10 mouse cellular contexts compared by ENCODE assay signal in genomic region chr17:28163666-28164065, GRCm38 (mm10). TPM values are rescaled to one million over a fixed set of nuclear protein-coding genes. Genes with fewer than 3 reads are reported as not detected.
A peak's percentile ranks its signal among the peaks of the same experiment; 100 is the strongest.
DNase-seq lines count a peak whose midpoint lies in the region; ATAC-seq and TF ChIP-seq lines count a peak whose summit lies in the region.
"Had no signal": no experiment of that assay in that cellular context is flagged by ENCODE, and none has a peak within 500 bp of the region (broad histone marks: within the 10 kb centered on the region; RNA-seq: fewer than 3 reads in every experiment).

No protein-coding gene starts in this region.

- H3K9me3 ChIP-seq in heart, embryonic 12.5 days (replicated peaks): no peaks in the 10 kb centered on the region
- H3K9me3 ChIP-seq in limb, embryonic 11.5 days (ENCODE audit: control insufficient read depth, low read length): no peaks in the 10 kb centered on the region
- H3K9me3 ChIP-seq in stomach, embryonic 15.5 days: no peaks in the 10 kb centered on the region
- H3K9me3 ChIP-seq: megakaryocyte, embryonic 14.5 days had no signal

- H3K27me3 ChIP-seq in heart, embryonic 12.5 days (replicated peaks): peaks cover 78% of the 10 kb centered on the region
- no peaks in the 10 kb centered on the region for H3K27me3 ChIP-seq in kidney, adult 2 months (replicated peaks; ENCODE audit: control insufficient read depth, insufficient read depth, low read length)
- no peaks in the 10 kb centered on the region for H3K27me3 ChIP-seq in limb, embryonic 11.5 days (ENCODE audit: control insufficient read depth, insufficient read depth, low read length)
- H3K27me3 ChIP-seq in stomach, embryonic 15.5 days (replicated peaks): 0 out of 2 replicates have a peak, but pooled peaks cover 4% of the 10 kb centered on the region
- H3K27me3 ChIP-seq: Patski had no signal

- H3K36me3 ChIP-seq in heart, embryonic 12.5 days: no peaks in the 10 kb centered on the region
- no peaks in the 10 kb centered on the region for H3K36me3 ChIP-seq in kidney, adult 2 months (ENCODE audit: control insufficient read depth, insufficient read depth, low read length)
- peaks cover 2% of the 10 kb centered on the region; the same call in 1 of the 2 replicates for H3K36me3 ChIP-seq in limb, embryonic 11.5 days (ENCODE audit: control insufficient read depth, insufficient read depth, low read length)
- no peaks in the 10 kb centered on the region for H3K36me3 ChIP-seq in stomach, embryonic 15.5 days

- H3K4me2 ChIP-seq in heart, embryonic 12.5 days: no peak overlapping the region
- H3K4me2 ChIP-seq in limb, embryonic 11.5 days (ENCODE audit: low read depth, severe bottlenecking): no peak overlapping the region
- H3K4me2 ChIP-seq in stomach, embryonic 15.5 days: no peak overlapping the region

- H3K4me1 ChIP-seq in heart, embryonic 12.5 days (replicated peaks): peaks cover 24% of the 10 kb centered on the region
- H3K4me1 ChIP-seq in kidney, adult 2 months (ENCODE audit: control insufficient read depth, insufficient read depth, low read length): no peaks in the 10 kb centered on the region
- H3K4me1 ChIP-seq in limb, embryonic 11.5 days (ENCODE audit: control insufficient read depth, insufficient read depth, low read length): peaks cover 33% of the 10 kb centered on the region
- H3K4me1 ChIP-seq in stomach, embryonic 15.5 days: no peaks in the 10 kb centered on the region

- no peak overlapping the region for H3K4me3 ChIP-seq in heart, embryonic 12.5 days
- H3K4me3 ChIP-seq in kidney, adult 2 months (ENCODE audit: insufficient read depth, low read depth, low read length): no peak overlapping the region
- H3K4me3 ChIP-seq in limb, embryonic 11.5 days (ENCODE audit: low read depth, low read length): no peak overlapping the region
- no peak overlapping the region for H3K4me3 ChIP-seq in stomach, embryonic 15.5 days (replicated peaks)
- H3K4me3 ChIP-seq: megakaryocyte, embryonic 14.5 days had no signal

- no peak overlapping the region for H3K9ac ChIP-seq in heart, embryonic 12.5 days
- H3K9ac ChIP-seq in limb, embryonic 11.5 days (ENCODE audit: low read length): no peak overlapping the region
- H3K9ac ChIP-seq in stomach, embryonic 15.5 days: no peak overlapping the region

- DNase-seq in heart, adult 18-20 months: peak; percentile 72 to 86
- DNase-seq in cerebellum, adult 8-10 months: peak; percentile 77
- peak; percentile 58 to 76 for DNase-seq in frontal cortex, postnatal 14 days (ENCODE audit: low spot score in 2 of 2)
- peak; percentile 71 for DNase-seq in kidney, adult 2 months
- peak; percentile 92 for DNase-seq in limb, embryonic 11.5 days (ENCODE audit: low spot score)
- DNase-seq in naive thymus-derived CD4-positive, alpha-beta T cell, adult 2 months (ENCODE audit: low read depth): peak; percentile 86

- TF ChIP-seq POLR2A in kidney, adult 2 months (IDR thresholded peaks at IDR 0.05; ENCODE audit: low read depth, low read length): no peak

- TF ChIP-seq CTCF in kidney, adult 2 months (conservative IDR thresholded peaks at IDR 0.05; ENCODE audit: insufficient read depth, insufficient read length, low read depth, low read length): peak; percentile 94; the same call in 1 of the 2 replicates

- H3K27ac ChIP-seq in heart, embryonic 12.5 days (ENCODE audit: poor library complexity, severe bottlenecking): no peak overlapping the region
- no peak overlapping the region for H3K27ac ChIP-seq in kidney, adult 2 months (ENCODE audit: insufficient read depth, low read depth, low read length)
- H3K27ac ChIP-seq in limb, embryonic 11.5 days (replicated peaks; ENCODE audit: low read depth, low read length): no peak overlapping the region
- H3K27ac ChIP-seq in stomach, embryonic 15.5 days: no peak overlapping the region

- WGBS in heart, embryonic 12.5 days: 8% methylated on average over 6 of the region's 6 CpGs
- 11% methylated on average over 6 of the region's 6 CpGs for WGBS in kidney, adult 2 months
- WGBS in limb, embryonic 11.5 days: 13% methylated on average over 6 of the region's 6 CpGs
- WGBS in stomach, embryonic 15.5 days: 13% methylated on average over 6 of the region's 6 CpGs

- no peak for ATAC-seq in heart, embryonic 12.5 days (ENCODE audit: insufficient number of reproducible peaks, low FRiP score)
- ATAC-seq in limb, embryonic 11.5 days (ENCODE audit: insufficient number of reproducible peaks, low FRiP score, low TSS enrichment, low read depth): no peak
- 0 out of 2 replicates have a peak, but pooled peaks have one; percentile 18 for ATAC-seq in stomach, embryonic 15.5 days (ENCODE audit: insufficient read depth, low FRiP score, low read depth)
- ATAC-seq: Patski had no signal

RNA-seq across cellular contexts. Expression of gene Zfp523, which starts 13.3 kb away (rescaled TPM):
- 10 to 100 TPM; 10.7 to 13.9 TPM for total RNA-seq in heart, adult 18-20 months (2021)
- 26.8 and 27.1 TPM in 2 replicates for polyA plus RNA-seq in heart, embryonic 12.5 days (2016; fragmentation: Nextera tagmentation; extraction: Ambion mirVana)
- polyA plus RNA-seq in kidney, adult 2 months (2012; rRNA removed): 54.1 and 63.7 TPM in 2 replicates
- 34.0 and 35.4 TPM in 2 replicates for polyA plus RNA-seq in limb, embryonic 11.5 days (2014; fragmentation: Nextera tagmentation; extraction: Ambion mirVana)
- 28.1 and 36.2 TPM in 2 replicates for polyA plus RNA-seq in stomach, embryonic 15.5 days (2015; fragmentation: Nextera tagmentation; extraction: Ambion mirVana)

RNA-seq across cellular contexts. Expression of gene Scube3, which starts 21.7 kb away (rescaled TPM):
- under 1 TPM; 0.59 to 0.62 TPM for total RNA-seq in heart, adult 18-20 months (2021)
- 1.1 and 1.2 TPM in 2 replicates for polyA plus RNA-seq in heart, embryonic 12.5 days (2016; fragmentation: Nextera tagmentation; extraction: Ambion mirVana)
- polyA plus RNA-seq in kidney, adult 2 months (2012; rRNA removed): 2.4 and 5.4 TPM in 2 replicates
- polyA plus RNA-seq in limb, embryonic 11.5 days (2014; fragmentation: Nextera tagmentation; extraction: Ambion mirVana): 11.8 and 13.3 TPM in 2 replicates
- 1.6 and 2.4 TPM in 2 replicates for polyA plus RNA-seq in stomach, embryonic 15.5 days (2015; fragmentation: Nextera tagmentation; extraction: Ambion mirVana)

RNA-seq across cellular contexts. Expression of gene Def6, which starts 43.9 kb away (rescaled TPM):
- total RNA-seq in heart, adult 18-20 months (2021): 1 to 10 TPM; 3.2 to 3.3 TPM
- polyA plus RNA-seq in heart, embryonic 12.5 days (2016; fragmentation: Nextera tagmentation; extraction: Ambion mirVana): 3.3 and 4.9 TPM in 2 replicates
- polyA plus RNA-seq in kidney, adult 2 months (2012; rRNA removed): 4.7 and 7.5 TPM in 2 replicates
- polyA plus RNA-seq in limb, embryonic 11.5 days (2014; fragmentation: Nextera tagmentation; extraction: Ambion mirVana): 4.5 and 5.6 TPM in 2 replicates
- 9.6 and 10.0 TPM in 2 replicates for polyA plus RNA-seq in stomach, embryonic 15.5 days (2015; fragmentation: Nextera tagmentation; extraction: Ambion mirVana)
